Mouse (Mus musculus) ES-E14 (cell line): Measurements from ENCODE around the gene Gp5. TPM values are rescaled to one million over a fixed set of nuclear protein-coding genes. Genes with fewer than 3 reads are reported as not detected.
"Not testable (repeated sequence)": the region's sequence is repeated elsewhere in the genome, so short reads cannot be mapped to it uniquely, and the experiment has no call there.

ENCODE experiments used
- DNase-seq: peaks from one replicate; pipeline ENCODE4 v3.0.0-alpha.2; 2013; ENCODE audit warnings: low read depth, low spot score
- H3K27ac ChIP-seq: 2 replicates; pipeline ENCODE4 v1.5.1; 2012; ENCODE audit warnings: low read depth, mild to moderate bottlenecking, low read length, moderate library complexity, mixed read lengths; ENCODE audit not compliant: poor library complexity, insufficient read depth, severe bottlenecking
- H3K36me3 ChIP-seq: 2 replicates; pipeline ENCODE4 v1.6.1; 2012; ENCODE audit warnings: mild to moderate bottlenecking, low read length, moderate library complexity, mixed read lengths; ENCODE audit not compliant: control insufficient read depth, poor library complexity, insufficient read depth, severe bottlenecking
- H3K4me1 ChIP-seq, 2 experiments: fragments of 150-350 bp in 1 of 2; sonication (generic) in 1 of 2; 2 replicates each; pipeline ENCODE4 v1.6.1; 2012; ENCODE audit warnings: low read length in 2 of 2, mild to moderate bottlenecking in 1 of 2, mixed read lengths in 1 of 2; ENCODE audit not compliant: control insufficient read depth in 2 of 2, insufficient read depth in 2 of 2, poor library complexity in 1 of 2
- H3K4me3 ChIP-seq, 2 experiments: fragments of 150-350 bp in 1 of 2; sonication (generic) in 1 of 2; 2 replicates each; pipeline ENCODE4 v1.5.1; 2012; ENCODE audit warnings: low read length in 2 of 2, low read depth in 1 of 2, mild to moderate bottlenecking in 1 of 2, mixed read lengths in 1 of 2; ENCODE audit not compliant: insufficient read depth in 1 of 2, poor library complexity in 1 of 2, severe bottlenecking in 1 of 2
- H3K9ac ChIP-seq: 2 replicates; pipeline ENCODE4 v1.6.1; 2012; ENCODE audit warnings: low read depth, mild to moderate bottlenecking, low read length, mixed read lengths; ENCODE audit not compliant: poor library complexity, insufficient read depth, severe bottlenecking
- H3K9me3 ChIP-seq: fragments of 150-350 bp; sonication (generic); 2 replicates; pipeline ENCODE4 v1.6.1; 2012; ENCODE audit warnings: low read depth, mild to moderate bottlenecking, low read length; ENCODE audit not compliant: control insufficient read depth, insufficient read depth
- CHD2 ChIP-seq: IDR thresholded peaks from 2 replicates; pipeline ENCODE4 v1.6.1; 2014; ENCODE audit warnings: mild to moderate bottlenecking, low read depth, low read length, inconsistent platforms
- HCFC1 ChIP-seq: IDR thresholded peaks from 2 replicates; pipeline ENCODE4 v1.6.1; 2012; ENCODE audit warnings: low read length, inconsistent platforms, borderline replicate concordance; ENCODE audit not compliant: insufficient read depth
- MAFK ChIP-seq: IDR thresholded peaks from 2 replicates; pipeline ENCODE4 v1.6.1; 2014; ENCODE audit warnings: mild to moderate bottlenecking, low read depth, low read length, inconsistent platforms; ENCODE audit not compliant: insufficient read depth
- ZC3H11A ChIP-seq: IDR thresholded peaks from 2 replicates; pipeline ENCODE4 v1.6.1; 2012; ENCODE audit warnings: low read depth, mild to moderate bottlenecking, inconsistent platforms, low read length, borderline replicate concordance
- ZNF384 ChIP-seq: IDR thresholded peaks from 2 replicates; pipeline ENCODE4 v1.6.1; 2012; ENCODE audit warnings: low read depth, low read length, inconsistent platforms
- in situ Hi-C, 2 experiments: fragments of 600-800 bp; cut with MboI; formaldehyde crosslinking; loops; one replicate each; pipeline ENCODE4 v1.15.1; 2025; ENCODE audit warnings: low sequenced_read_pairs in 2 of 2, inconsistent platforms in 1 of 2; ENCODE audit not compliant: unreplicated experiment in 2 of 2
- total RNA-seq: library from RNA; depleted of rRNA; stranded (reverse); fragments of 300-350 nt; gene quantifications from 2 replicates; pipeline ENCODE4 v1.2.3, GENCODE M21; 2012; rRNA removed

Gp5 gene
- 0.31 and 0.48 TPM in 2 replicates for total RNA-seq

GRCm38 (mm10) chr16:30310647-30311046 is at the start of gene Gp5:
Gene Gp5 (minus strand): TSS chr16:30310779.
- Histone ChIP-seq H3K27ac (no peak within 1 kb of the TSS), H3K4me3 (peak within 1 kb of the TSS; percentile 64 to 65; a peak in 3 of 4 replicates), H3K9me3 (no peaks in the 10 kb centered on the region), H3K4me1 (peaks cover 0 to 2% of the 10 kb centered on the region in 2 experiments; a peak in 2 of 4 replicates), H3K36me3 (peaks cover 3% of the 10 kb centered on the region), H3K9ac (peak within 1 kb of the TSS; percentile 25; the same call in 1 of the 2 replicates)
- no peak for DNase-seq
- TF ChIP-seq MAFK (no peak), ZC3H11A (no peak), HCFC1 (no peak)
- in situ Hi-C loops, result no loop called here

- H3K4me1 ChIP-seq, in situ Hi-C loops, H3K27ac ChIP-seq, DNase-seq, H3K9ac ChIP-seq, H3K4me3 ChIP-seq, H3K9me3 ChIP-seq: not testable (repeated sequence)
- peaks cover 14% of the 10 kb centered on the region for H3K36me3 ChIP-seq
These were observed 42.9 kb upstream of the Gp5 start for GRCm38 (mm10) chr16:30353489-30353888.

GRCm38 (mm10) chr16:30314236-30314635 is 3.7 kb upstream of the Gp5 start:
- no peaks in the 10 kb centered on the region for H3K9me3 ChIP-seq
- peaks cover 0 to 2% of the 10 kb centered on the region in 2 experiments; a peak in 2 of 4 replicates for H3K4me1 ChIP-seq
- in situ Hi-C loops, result no loop called here
- no peak overlapping the region for H3K9ac ChIP-seq
- no peak overlapping the region for H3K27ac ChIP-seq
- DNase-seq, result no peak
- TF ChIP-seq HCFC1 (no peak), MAFK (no peak), ZNF384 (no peak), ZC3H11A (no peak), CHD2 (no peak)
- H3K36me3 ChIP-seq, result peaks cover 11% of the 10 kb centered on the region
- no peak overlapping the region for H3K4me3 ChIP-seq

- Histone ChIP-seq H3K9ac (no peak overlapping the region), H3K27ac (no peak overlapping the region), H3K36me3 (no peaks in the 10 kb centered on the region), H3K4me1 (peaks cover 0 to 2% of the 10 kb centered on the region in 2 experiments; a peak in 2 of 4 replicates), H3K4me3 (no peak overlapping the region), H3K9me3 (no peaks in the 10 kb centered on the region)
- TF ChIP-seq MAFK, result no peak
- TF ChIP-seq ZC3H11A, result no peak
- TF ChIP-seq HCFC1, result no peak
- TF ChIP-seq CHD2, result no peak
- no peak for TF ChIP-seq ZNF384
- in situ Hi-C loops, result no loop called here
- DNase-seq, result no peak
These were observed 436 bp downstream of the Gp5 start for GRCm38 (mm10) chr16:30310171-30310515.

GRCm38 (mm10) chr16:30309395-30310170 is 996 bp downstream of the Gp5 start:
- no peak for DNase-seq
- peaks cover 0 to 2% of the 10 kb centered on the region in 2 experiments; a peak in 2 of 4 replicates for H3K4me1 ChIP-seq
- H3K36me3 ChIP-seq, result no peaks in the 10 kb centered on the region
- TF ChIP-seq MAFK (no peak), ZNF384 (no peak), CHD2 (no peak)
- H3K4me3 ChIP-seq, result peak overlapping the region; percentile 64 to 65
- no peaks in the 10 kb centered on the region for H3K9me3 ChIP-seq
- in situ Hi-C loops, result no loop called here
- no peak overlapping the region for H3K27ac ChIP-seq
- peak overlapping the region; percentile 25; the same call in 1 of the 2 replicates for H3K9ac ChIP-seq
